Mouse (Mus musculus) yolk sac, embryonic 10.5 days (tissue): Measurements from ENCODE around the gene B3galt4.

ENCODE experiments used
- DNase-seq: peaks from one replicate; pipeline ENCODE4 v3.0.0-alpha.2; 2017; ENCODE audit warnings: low spot score

The B3galt4 gene

GRCm38 (mm10) chr17:33943454-33943853 lies 7.8 kb downstream of the B3galt4 start:
- no peak for DNase-seq

GRCm38 (mm10) chr17:33941381-33941780 lies 9.9 kb downstream of the B3galt4 start:
- no peak for DNase-seq

DNA sequence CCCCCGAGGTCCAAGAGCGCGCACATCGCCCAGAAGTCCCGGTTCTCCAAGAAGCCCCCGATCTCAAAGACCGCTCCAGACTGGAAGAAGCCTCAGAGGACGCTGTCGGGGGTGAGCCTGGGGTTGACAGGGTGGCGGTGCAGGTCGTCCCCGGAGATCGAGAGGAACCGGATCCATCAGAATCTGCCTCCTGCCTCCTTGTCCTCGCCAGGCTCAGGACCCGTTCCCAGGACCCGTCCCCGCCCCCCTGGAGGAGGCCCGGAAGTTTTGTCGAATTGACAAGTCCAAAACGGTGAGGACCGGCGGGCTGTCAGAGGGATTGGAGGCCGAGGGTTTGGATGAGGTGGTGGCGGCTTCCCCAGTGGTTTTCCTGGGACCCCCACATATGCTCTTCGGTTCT lies 10.3 kb downstream of the B3galt4 start:
- no peak for DNase-seq

DNA sequence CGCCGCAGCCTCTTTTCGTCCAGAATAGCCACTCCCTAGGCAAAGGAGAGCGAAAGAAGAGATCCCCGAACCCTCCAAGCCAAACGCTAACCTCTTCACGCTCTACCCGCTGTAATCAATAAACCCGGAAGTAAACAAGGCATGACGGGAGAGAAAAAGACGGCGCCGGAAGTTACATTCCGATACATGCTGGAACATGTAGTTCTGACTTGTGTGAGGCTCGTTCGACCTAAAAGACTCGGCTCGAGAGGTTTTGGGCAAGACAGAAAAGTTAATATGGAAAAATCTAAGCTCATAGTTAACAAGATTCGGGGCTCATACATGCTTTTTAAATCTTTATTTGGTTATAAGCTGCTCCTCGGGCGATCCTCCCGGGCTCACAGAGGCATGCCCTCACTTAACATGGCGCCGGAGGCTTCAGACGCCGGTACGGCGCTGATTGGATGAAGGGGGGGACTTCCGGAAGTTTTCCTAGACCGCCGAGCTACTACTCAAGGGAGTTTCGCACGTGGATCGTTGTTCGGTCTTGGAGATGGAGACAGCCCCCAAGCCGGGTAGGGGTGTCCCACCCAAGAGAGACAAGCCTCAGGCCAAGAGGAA lies 11.0 kb downstream of the B3galt4 start, which contains the start of the genes Pfdn6 and Wdr46:
Gene Pfdn6 (minus strand): TSS at position 138 of the 600 bp plus-strand sequence.
Gene Wdr46 (plus strand): TSS at position 455 of the 600 bp plus-strand sequence.
- DNase-seq, result peak; percentile 91

DNA sequence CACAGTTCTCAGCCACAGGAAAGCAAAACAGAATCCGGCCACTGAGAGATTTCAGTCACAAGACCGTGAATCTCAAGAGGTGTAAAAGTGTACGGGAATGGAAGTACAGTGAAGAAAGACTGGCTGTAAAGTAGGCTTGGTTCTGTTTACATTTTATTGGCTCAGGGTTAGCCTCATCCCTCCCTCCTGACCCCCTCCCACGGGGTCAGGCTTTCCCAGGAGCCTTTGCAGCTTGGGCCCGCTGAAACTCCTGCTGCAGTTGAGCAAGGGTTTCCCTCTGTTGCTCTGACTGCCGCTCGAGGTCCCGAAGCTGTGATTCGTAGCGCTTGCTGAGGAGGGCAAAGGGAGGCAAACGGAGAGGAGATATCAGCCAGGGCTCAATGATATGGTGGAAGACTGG lies 12.5 kb downstream of the B3galt4 start:
- no peak for DNase-seq

- no peak for DNase-seq
These were observed 14.3 kb downstream of the B3galt4 start for GRCm38 (mm10) chr17:33936993-33937392.

DNA sequence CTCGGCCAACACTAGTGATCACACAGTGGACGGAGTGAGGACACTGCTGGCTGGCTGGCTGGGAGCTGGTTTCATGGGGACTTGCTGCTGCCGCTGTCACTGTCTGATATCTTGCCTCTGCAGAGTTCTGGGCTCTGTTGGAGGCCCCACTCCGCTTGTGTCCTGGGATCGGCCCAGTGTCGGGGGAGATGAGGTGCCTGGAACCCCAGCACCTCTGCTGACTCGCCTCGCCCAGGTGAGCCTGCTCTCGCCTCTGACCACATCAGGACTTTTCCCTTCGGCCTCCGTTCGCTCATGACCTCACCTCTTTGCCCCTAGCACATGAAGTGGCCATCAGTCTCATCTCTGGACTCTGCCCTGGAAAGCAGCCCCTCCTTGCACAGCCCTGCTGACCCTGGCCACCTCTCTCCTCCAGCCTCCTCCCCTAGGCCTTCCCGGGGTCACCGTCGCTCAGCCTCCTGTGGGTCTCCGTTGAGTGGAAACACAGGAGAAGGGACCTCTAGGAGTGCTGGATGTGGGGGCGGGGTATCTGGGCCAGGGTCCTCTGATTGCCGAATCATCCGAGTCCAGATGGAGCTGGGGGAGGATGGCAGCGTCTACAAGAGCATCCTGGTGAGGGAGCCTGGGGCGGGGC lies 15.7 kb downstream of the B3galt4 start:
- peak; percentile 77 for DNase-seq

GRCm38 (mm10) chr17:33932970-33933369 lies 18.3 kb downstream of the B3galt4 start:
- DNase-seq, result no peak

- DNase-seq, result no peak
These were observed 18.8 kb downstream of the B3galt4 start for GRCm38 (mm10) chr17:33932448-33932847.

- no peak for DNase-seq
These were observed 19.3 kb downstream of the B3galt4 start for GRCm38 (mm10) chr17:33931947-33932346.

DNA sequence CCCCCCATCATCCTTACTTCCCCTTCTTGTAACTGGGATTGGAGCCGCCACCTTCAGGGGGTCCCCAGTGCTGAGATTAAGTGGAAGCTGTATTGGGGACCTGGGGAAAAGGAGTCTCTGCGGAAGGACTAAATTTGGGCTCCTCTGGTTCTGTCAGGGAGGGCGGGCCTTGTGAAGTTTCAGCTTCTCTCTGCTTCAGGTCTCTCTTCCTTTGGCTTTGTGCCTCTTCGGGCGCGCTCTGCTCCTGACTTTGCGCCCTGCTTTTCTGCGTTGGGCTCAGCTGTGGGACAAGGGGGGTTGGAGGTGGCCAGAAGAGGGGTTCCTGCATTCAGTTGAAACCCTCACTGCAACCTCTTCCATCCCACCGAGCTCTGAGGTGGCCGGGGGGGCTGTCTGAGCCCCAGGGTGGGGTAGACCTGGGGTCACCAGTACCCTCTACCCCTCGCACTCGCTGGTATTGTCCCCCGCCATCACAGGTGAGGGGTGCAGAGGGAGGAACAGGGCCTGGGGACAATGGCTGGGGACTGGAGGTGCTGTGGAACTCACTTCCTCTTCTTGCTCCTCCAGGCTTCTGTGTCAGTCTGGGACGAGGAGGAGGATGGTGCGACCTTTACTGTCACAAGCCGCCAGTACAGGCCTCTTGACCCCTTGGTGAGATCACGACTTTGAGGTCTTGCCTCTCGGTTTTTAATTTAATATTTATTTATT lies 20.0 kb downstream of the B3galt4 start:
- DNase-seq, result no peak

- DNase-seq, result peak; percentile 69
These were observed 20.8 kb downstream of the B3galt4 start for GRCm38 (mm10) chr17:33930280-33931158.

DNA sequence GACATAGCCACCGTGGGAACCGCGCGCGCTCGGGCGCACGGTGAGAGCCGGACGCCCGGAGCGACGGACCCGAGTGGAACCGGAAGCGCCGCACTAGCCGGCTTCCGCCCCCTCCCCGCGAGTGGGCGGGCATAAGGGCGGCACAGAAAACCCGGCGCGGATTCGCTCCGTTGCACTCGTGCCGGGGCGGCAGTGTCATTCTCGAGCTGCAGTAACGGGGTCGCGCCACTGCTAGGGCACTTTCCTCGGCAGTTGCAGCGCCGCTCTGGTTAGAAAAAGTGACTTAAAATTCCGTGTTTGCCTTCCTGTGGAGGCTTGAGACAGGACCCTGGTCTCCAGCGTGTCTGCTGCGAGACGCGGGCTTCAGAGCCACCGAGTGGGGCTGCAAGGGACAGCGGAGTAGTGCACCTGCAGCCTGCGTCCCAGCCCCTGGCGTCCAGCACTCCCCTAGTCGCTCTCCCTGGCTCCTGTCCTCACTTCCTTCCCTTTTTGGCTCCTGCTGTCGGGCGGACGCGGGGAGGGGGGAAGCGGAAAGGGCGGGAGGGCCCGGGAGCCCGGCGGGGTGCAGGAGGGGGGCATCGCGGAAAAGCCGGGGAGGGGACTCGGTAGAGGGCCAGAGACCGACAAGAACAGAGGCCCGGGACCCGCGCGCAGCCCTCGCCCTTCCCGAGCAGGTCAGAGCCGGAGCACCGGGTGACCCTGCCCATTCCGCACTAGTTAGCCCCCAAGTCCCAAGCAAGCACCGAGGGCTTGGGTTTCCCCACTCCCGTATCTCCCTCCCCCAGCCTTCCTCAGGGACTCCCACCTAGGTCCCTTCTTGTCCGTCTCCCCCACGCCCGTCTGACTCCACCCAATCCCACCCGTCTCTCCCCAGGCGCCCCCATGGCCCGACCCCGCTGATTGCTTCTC lies 21.7 kb downstream of the B3galt4 start, which contains the start of gene Rgl2:
Gene Rgl2 (plus strand): TSS at position 173 of the 909 bp plus-strand sequence.
- peak; percentile 93 for DNase-seq

- DNase-seq, result no peak
These were observed 22.9 kb downstream of the B3galt4 start for GRCm38 (mm10) chr17:33928251-33928947.

- no peak for DNase-seq
These were observed 24.9 kb downstream of the B3galt4 start for GRCm38 (mm10) chr17:33926207-33926932.

DNA sequence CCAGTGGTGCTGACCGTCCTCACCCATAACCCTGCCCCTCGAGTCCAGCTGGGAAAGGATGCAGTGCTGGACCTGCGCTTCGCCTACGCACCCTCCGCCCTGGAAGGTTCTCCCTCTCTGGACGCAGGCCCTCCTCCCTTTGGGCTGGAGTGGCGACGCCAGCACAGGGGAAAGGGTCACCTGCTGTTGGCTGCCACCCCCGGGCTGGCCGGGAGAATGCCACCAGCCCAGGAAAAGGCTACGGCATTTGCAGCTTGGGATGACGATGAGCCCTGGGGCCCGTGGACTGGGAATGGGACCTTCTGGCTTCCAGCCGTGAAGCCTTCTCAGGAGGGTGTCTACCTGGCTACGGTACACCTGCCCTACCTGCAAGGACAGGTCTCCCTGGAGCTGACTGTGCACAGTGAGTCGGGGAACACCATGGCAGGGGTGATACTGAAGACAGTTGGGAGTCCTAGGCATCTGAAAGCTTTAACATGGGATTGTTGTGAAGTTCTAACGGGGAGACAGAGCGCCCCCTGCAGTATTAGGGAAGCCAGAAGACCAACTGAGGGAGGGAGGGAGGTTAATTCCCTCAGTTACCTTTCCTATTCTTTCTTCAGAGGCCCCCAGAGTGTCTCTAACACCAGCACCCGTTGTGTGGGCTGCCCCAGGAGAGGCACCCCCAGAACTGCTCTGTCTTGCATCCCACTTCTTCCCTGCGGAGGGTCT lies 25.7 kb downstream of the B3galt4 start:
- DNase-seq, result no peak

DNA sequence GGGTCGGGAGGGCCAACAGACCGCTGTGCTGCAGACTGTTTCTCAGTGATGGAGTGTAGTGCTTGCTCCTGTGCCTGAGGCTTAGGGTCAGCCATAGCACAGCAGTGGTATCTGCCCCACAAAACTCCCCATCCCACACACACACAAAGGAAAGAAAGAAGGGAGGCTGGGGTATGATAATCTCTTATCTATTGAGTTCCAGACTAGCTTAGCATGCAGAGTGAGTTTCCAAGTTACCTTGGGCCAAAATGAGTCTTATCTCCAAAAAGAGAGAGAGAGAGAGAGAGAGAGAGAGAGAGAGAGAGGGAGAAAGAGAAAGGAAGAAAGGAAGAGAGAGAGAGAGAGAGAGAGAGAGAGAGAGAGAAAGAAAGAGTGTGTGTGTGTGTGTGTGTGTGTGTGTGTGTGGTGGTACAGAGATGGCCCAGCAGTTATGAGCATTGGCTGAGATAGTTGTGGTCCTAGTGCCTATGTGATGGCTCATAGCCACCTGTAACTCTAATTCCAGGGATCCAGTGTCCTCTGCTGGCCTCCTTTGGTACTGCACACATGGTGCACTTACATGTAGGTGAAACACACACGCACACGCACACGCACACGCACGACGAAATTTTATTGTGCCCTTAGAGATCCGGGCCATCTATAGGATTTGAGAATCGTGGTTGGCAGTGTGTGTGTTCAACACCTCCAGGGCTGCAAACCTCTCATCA lies 26.6 kb downstream of the B3galt4 start:
- DNase-seq, result no peak

- DNase-seq, result no peak
These were observed 29.9 kb downstream of the B3galt4 start for GRCm38 (mm10) chr17:33921361-33921760.
